Mouse (Mus musculus) MEL (cell line): ENCODE measurements around the gene Map1b. TPM values are rescaled to one million over a fixed set of nuclear protein-coding genes. Genes with fewer than 3 reads are reported as not detected.

Source experiments
- DNase-seq: peaks from one replicate; pipeline ENCODE4 v3.0.0; 2011; ENCODE audit warnings: low read depth, low spot score
- H3K27ac ChIP-seq: 2 replicates; pipeline ENCODE4 v1.5.1; 2012; ENCODE audit warnings: low read depth, mild to moderate bottlenecking, control low read depth, low read length, moderate library complexity; ENCODE audit not compliant: control insufficient read depth
- H3K27me3 ChIP-seq, 2 experiments: fragments of 150-350 bp in 1 of 2; sonication (generic) in 1 of 2; 2 replicates each; pipeline ENCODE4 v1.6.1; 2012; ENCODE audit warnings: low read length in 2 of 2, mild to moderate bottlenecking in 2 of 2, improper control_type of control experiment in 1 of 2, moderate library complexity in 1 of 2; ENCODE audit not compliant: insufficient read depth in 2 of 2, control insufficient read depth in 1 of 2
- H3K36me3 ChIP-seq, 2 experiments: 2 replicates each; pipeline ENCODE4 v1.6.1; 2012 to 2014; ENCODE audit warnings: low read length in 2 of 2, improper control_type of control experiment in 1 of 2, inconsistent platforms in 1 of 2, mild to moderate bottlenecking in 1 of 2; ENCODE audit not compliant: insufficient read depth in 2 of 2, control insufficient read depth in 1 of 2
- H3K4me1 ChIP-seq, 2 experiments: fragments of 150-350 bp in 1 of 2; sonication (generic) in 1 of 2; 2 replicates each; pipeline ENCODE4 v1.6.1; 2012; ENCODE audit warnings: low read length in 2 of 2, improper control_type of control experiment in 1 of 2, mild to moderate bottlenecking in 1 of 2; ENCODE audit not compliant: insufficient read depth in 2 of 2, control insufficient read depth in 1 of 2
- H3K4me3 ChIP-seq, 2 experiments: fragments of 150-350 bp in 1 of 2; sonication (generic) in 1 of 2; 2 replicates each; pipeline ENCODE4 v1.5.1; 2012; ENCODE audit warnings: low read depth in 2 of 2, low read length in 2 of 2, mild to moderate bottlenecking in 2 of 2, moderate library complexity in 2 of 2, control low read depth in 1 of 2, improper control_type of control experiment in 1 of 2; ENCODE audit not compliant: control insufficient read depth in 1 of 2, insufficient read depth in 1 of 2
- H3K79me2 ChIP-seq: 2 replicates; pipeline ENCODE4 v1.6.1; 2012; ENCODE audit warnings: mild to moderate bottlenecking, low read length, moderate library complexity; ENCODE audit not compliant: control insufficient read depth, poor library complexity, insufficient read depth
- H3K9ac ChIP-seq: 2 replicates; pipeline ENCODE4 v1.6.1; 2012; ENCODE audit warnings: low read depth, mild to moderate bottlenecking, control low read depth, low read length, moderate library complexity; ENCODE audit not compliant: control insufficient read depth, poor library complexity, severe bottlenecking
- H3K9me3 ChIP-seq: fragments of 150-350 bp; sonication (generic); replicated peaks from 2 replicates; pipeline ENCODE4 v1.6.1; 2012; ENCODE audit warnings: mild to moderate bottlenecking, low read length, improper control_type of control experiment, moderate library complexity; ENCODE audit not compliant: insufficient read depth
- CTCF ChIP-seq, 3 experiments: IDR thresholded peaks in 2 of 3; conservative IDR thresholded peaks in 1 of 3; 2 replicates each; pipeline ENCODE4 v1.5.1; 2011 to 2012; ENCODE audit warnings: low read length in 3 of 3, low read depth in 2 of 3, mild to moderate bottlenecking in 2 of 3, improper control_type of control experiment in 1 of 3, inconsistent platforms in 1 of 3, mixed read lengths in 1 of 3, moderate library complexity in 1 of 3; ENCODE audit not compliant: control insufficient read depth in 1 of 3, insufficient read depth in 1 of 3, poor library complexity in 1 of 3, severe bottlenecking in 1 of 3
- ELF1 ChIP-seq: IDR thresholded peaks from 2 replicates; pipeline ENCODE4 v1.6.1; 2014; ENCODE audit warnings: low read depth, mild to moderate bottlenecking, inconsistent platforms, low read length, improper control_type of control experiment, moderate library complexity
- EP300 ChIP-seq, 2 experiments: IDR thresholded peaks; 2 replicates each; pipeline ENCODE4 v1.6.1; 2011; ENCODE audit warnings: improper control_type of control experiment in 2 of 2, low read length in 2 of 2, low read depth in 1 of 2, mild to moderate bottlenecking in 1 of 2
- ETS1 ChIP-seq: IDR thresholded peaks from 2 replicates; pipeline ENCODE4 v1.6.1; 2012; ENCODE audit warnings: low read depth, mild to moderate bottlenecking, inconsistent platforms, low read length, improper control_type of control experiment, moderate library complexity
- GABPA ChIP-seq: IDR thresholded peaks from 2 replicates; pipeline ENCODE4 v1.6.1; 2012; ENCODE audit warnings: low read depth, mild to moderate bottlenecking, inconsistent platforms, low read length, improper control_type of control experiment, moderate library complexity
- GATA1 ChIP-seq: IDR thresholded peaks from 2 replicates; pipeline ENCODE4 v1.6.1; 2011; ENCODE audit warnings: low read depth, low read length, improper control_type of control experiment
- HCFC1 ChIP-seq: IDR thresholded peaks from 2 replicates; pipeline ENCODE4 v1.6.1; 2012; ENCODE audit warnings: low read depth, mild to moderate bottlenecking, inconsistent platforms, low read length, improper control_type of control experiment, moderate library complexity
- JUND ChIP-seq: IDR thresholded peaks from 2 replicates; pipeline ENCODE4 v1.6.1; 2011; ENCODE audit warnings: low read depth, mild to moderate bottlenecking, improper control_type of control experiment, low read length
- MEF2A ChIP-seq: IDR thresholded peaks from 2 replicates; pipeline ENCODE4 v1.6.1; 2014; ENCODE audit warnings: low read depth, mild to moderate bottlenecking, inconsistent platforms, low read length, improper control_type of control experiment; ENCODE audit not compliant: poor library complexity, insufficient replicate concordance, severe bottlenecking; ENCODE audit errors: extremely low read depth
- MXI1 ChIP-seq: IDR thresholded peaks from 2 replicates; pipeline ENCODE4 v1.6.1; 2011; ENCODE audit warnings: mild to moderate bottlenecking, low read depth, low read length, improper control_type of control experiment
- MYB ChIP-seq: IDR thresholded peaks from 2 replicates; pipeline ENCODE4 v1.6.1; 2011; ENCODE audit warnings: mild to moderate bottlenecking, low read depth, low read length, improper control_type of control experiment
- NRF1 ChIP-seq: IDR thresholded peaks from 2 replicates; pipeline ENCODE4 v1.6.1; 2014; ENCODE audit warnings: low read depth, mild to moderate bottlenecking, inconsistent platforms, low read length, improper control_type of control experiment, moderate library complexity; ENCODE audit not compliant: poor library complexity, insufficient read depth, severe bottlenecking
- POLR2A ChIP-seq, 2 experiments: IDR thresholded peaks; 2 replicates each; pipeline ENCODE4 v1.6.1; 2011 to 2012; ENCODE audit warnings: low read length in 2 of 2, mild to moderate bottlenecking in 2 of 2, control low read depth in 1 of 2, improper control_type of control experiment in 1 of 2, low read depth in 1 of 2, moderate library complexity in 1 of 2; ENCODE audit not compliant: control insufficient read depth in 1 of 2, insufficient read depth in 1 of 2, poor library complexity in 1 of 2
- POLR2AphosphoS2 ChIP-seq: IDR thresholded peaks from 2 replicates; pipeline ENCODE4 v1.6.1; 2011; ENCODE audit warnings: low read length, improper control_type of control experiment
- POLR2AphosphoS5 ChIP-seq: IDR thresholded peaks from 2 replicates; pipeline ENCODE4 v1.6.1; 2012; ENCODE audit warnings: low read depth, borderline replicate concordance, mild to moderate bottlenecking, inconsistent platforms, low read length, moderate library complexity, mixed read lengths
- RAD21 ChIP-seq: IDR thresholded peaks from 2 replicates; pipeline ENCODE4 v1.6.1; 2011; ENCODE audit warnings: mild to moderate bottlenecking, low read depth, low read length, improper control_type of control experiment
- RCOR1 ChIP-seq: IDR thresholded peaks from 2 replicates; pipeline ENCODE4 v1.6.1; 2012; ENCODE audit warnings: low read depth, mild to moderate bottlenecking, inconsistent platforms, low read length, improper control_type of control experiment
- SMC3 ChIP-seq: IDR thresholded peaks from 2 replicates; pipeline ENCODE4 v1.6.1; 2011; ENCODE audit warnings: low read depth, low read length, improper control_type of control experiment
- TAL1 ChIP-seq: IDR thresholded peaks from 2 replicates; pipeline ENCODE4 v1.6.1; 2012; ENCODE audit warnings: mild to moderate bottlenecking, inconsistent platforms, low read length, moderate library complexity, mixed read lengths
- TBP ChIP-seq: IDR thresholded peaks from 2 replicates; pipeline ENCODE4 v1.8.0; 2011; ENCODE audit warnings: low read depth, low read length, improper control_type of control experiment
- UBTF ChIP-seq: IDR thresholded peaks from 2 replicates; pipeline ENCODE4 v1.6.1; 2012; ENCODE audit warnings: low read depth, mild to moderate bottlenecking, inconsistent platforms, low read length, improper control_type of control experiment, moderate library complexity, borderline replicate concordance; ENCODE audit not compliant: insufficient read depth
- USF1 ChIP-seq: IDR thresholded peaks from 2 replicates; pipeline ENCODE4 v1.6.1; 2014; ENCODE audit warnings: low read depth, mild to moderate bottlenecking, inconsistent platforms, low read length, improper control_type of control experiment, moderate library complexity
- USF2 ChIP-seq, 2 experiments: IDR thresholded peaks; 2 replicates each; pipeline ENCODE4 v1.6.1; 2011 to 2012; ENCODE audit warnings: improper control_type of control experiment in 2 of 2, low read length in 2 of 2, borderline replicate concordance in 1 of 2, inconsistent platforms in 1 of 2, low read depth in 1 of 2, mild to moderate bottlenecking in 1 of 2; ENCODE audit not compliant: insufficient read depth in 1 of 2
- ZMIZ1 ChIP-seq: IDR thresholded peaks from 2 replicates; pipeline ENCODE4 v1.6.1; 2012; ENCODE audit warnings: low read depth, mild to moderate bottlenecking, inconsistent platforms, low read length, improper control_type of control experiment, moderate library complexity
- polyA plus RNA-seq, 2 experiments: library from polyadenylated mRNA; stranded (reverse) in 1 of 2; unstranded in 1 of 2; fragments of >175 nt in 1 of 2; fragments of >200 nt in 1 of 2; gene quantifications; 2 replicates each; pipeline versions ENCODE4 v1.2.1 to v1.2.4; 2012; ENCODE audit warnings: low replicate concordance in 2 of 2, low read depth in 1 of 2; ENCODE audit not compliant: insufficient read length in 2 of 2, insufficient read depth in 1 of 2, missing spikeins in 1 of 2
- total RNA-seq: library from RNA; depleted of rRNA; stranded (reverse); fragments of 300-350 nt; gene quantifications from 2 replicates; pipeline ENCODE4 v1.2.3, GENCODE M21; 2012

Gene Map1b
- total and polyA plus RNA-seq, 3 experiments: not detected

GRCm38 (mm10) chr13:99484905-99485304 is 31.4 kb downstream of the Map1b start:
- DNase-seq: no peak
- no peaks in the 10 kb centered on the region for H3K4me1 ChIP-seq
- no peaks in the 10 kb centered on the region for H3K79me2 ChIP-seq
- TF ChIP-seq UBTF (no peak), USF1 (no peak), POLR2AphosphoS2 (no peak), GATA1 (no peak), ZMIZ1 (no peak), JUND (no peak), HCFC1 (no peak), NRF1 (no peak), EP300 (IDR thresholded peaks at IDR 0.05; ENCODE audit: low read depth in 1 of 2, low read length in 2 of 2) (no peak), RAD21 (no peak), POLR2AphosphoS5 (no peak), MEF2A (no peak), TBP (no peak), MXI1 (no peak), ETS1 (no peak), USF2 (IDR thresholded peaks at IDR 0.05; ENCODE audit: borderline replicate concordance in 1 of 2, insufficient read depth in 1 of 2, low read depth in 1 of 2, low read length in 2 of 2) (no peak), ELF1 (no peak), TAL1 (no peak), POLR2A (IDR thresholded peaks at IDR 0.05; ENCODE audit: control insufficient read depth in 1 of 2, insufficient read depth in 1 of 2, low read depth in 1 of 2, low read length in 2 of 2, poor library complexity in 1 of 2) (no peak)
- H3K4me3 ChIP-seq: no peak overlapping the region
- no peak overlapping the region for H3K27ac ChIP-seq
- H3K36me3 ChIP-seq: no peaks in the 10 kb centered on the region
- H3K9ac ChIP-seq: no peak overlapping the region
- H3K27me3 ChIP-seq: no peaks in the 10 kb centered on the region
- no peaks in the 10 kb centered on the region for H3K9me3 ChIP-seq

GRCm38 (mm10) chr13:99483433-99483832 is 32.9 kb downstream of the Map1b start:
- H3K9me3 ChIP-seq: no peaks in the 10 kb centered on the region
- H3K27ac ChIP-seq: no peak overlapping the region
- no peaks in the 10 kb centered on the region for H3K4me1 ChIP-seq
- DNase-seq: no peak
- no peak for TF ChIP-seq GABPA
- no peak for TF ChIP-seq MYB
- no peak for TF ChIP-seq ELF1
- TF ChIP-seq UBTF: no peak
- TF ChIP-seq CTCF (IDR thresholded peaks at IDR 0.05 in 2 of 3, conservative IDR thresholded peaks at IDR 0.05 in 1 of 3; ENCODE audit: control insufficient read depth in 1 of 3, insufficient read depth in 1 of 3, low read depth in 2 of 3, low read length in 3 of 3, poor library complexity in 1 of 3, severe bottlenecking in 1 of 3): no peak
- TF ChIP-seq HCFC1: no peak
- no peak for TF ChIP-seq RCOR1
- TF ChIP-seq NRF1: no peak
- no peak for TF ChIP-seq GATA1
- no peak for TF ChIP-seq SMC3
- no peak for TF ChIP-seq ETS1
- no peak for TF ChIP-seq ZMIZ1
- TF ChIP-seq POLR2AphosphoS2: no peak
- H3K4me3 ChIP-seq: no peak overlapping the region
- H3K9ac ChIP-seq: no peak overlapping the region
- H3K79me2 ChIP-seq: no peaks in the 10 kb centered on the region
- H3K36me3 ChIP-seq: no peaks in the 10 kb centered on the region
- no peaks in the 10 kb centered on the region for H3K27me3 ChIP-seq
